Mouse (Mus musculus) myocyte (in vitro differentiated cells): Measurements from ENCODE around the gene Strap.

Source experiments
- CEBPB ChIP-seq: IDR thresholded peaks from 2 replicates; pipeline ENCODE4 v1.6.1; 2011; ENCODE audit warnings: mild to moderate bottlenecking, moderate library complexity; ENCODE audit not compliant: poor library complexity, insufficient read depth, severe bottlenecking
- E2F4 ChIP-seq: IDR thresholded peaks from one replicate; pipeline ENCODE4 v1.6.1; 2011; ENCODE audit warnings: mild to moderate bottlenecking, control low read depth, moderate library complexity; ENCODE audit not compliant: insufficient read depth
- MAX ChIP-seq: IDR thresholded peaks from one replicate; pipeline ENCODE4 v1.6.1; 2011; ENCODE audit warnings: low read depth, mild to moderate bottlenecking, control low read depth
- MYOD1 ChIP-seq, 3 experiments: IDR thresholded peaks; one replicate each; pipeline ENCODE4 v1.6.1; 2011; ENCODE audit warnings: control low read depth in 2 of 3, low read depth in 2 of 3, mild to moderate bottlenecking in 2 of 3, moderate library complexity in 1 of 3; ENCODE audit not compliant: insufficient read length in 2 of 3, control insufficient read depth in 1 of 3
- MYOG ChIP-seq, 3 experiments: IDR thresholded peaks; one replicate each; pipeline ENCODE4 v1.6.1; 2011; ENCODE audit warnings: control low read depth in 2 of 3, low read depth in 2 of 3, mild to moderate bottlenecking in 2 of 3; ENCODE audit not compliant: insufficient read length in 2 of 3, control insufficient read depth in 1 of 3, insufficient read depth in 1 of 3
- POLR2A ChIP-seq: IDR thresholded peaks from one replicate; pipeline ENCODE4 v1.6.1; 2011; ENCODE audit warnings: low read depth, mild to moderate bottlenecking, control low read depth, moderate library complexity; ENCODE audit not compliant: insufficient read length
- POLR2AphosphoS2 ChIP-seq: IDR thresholded peaks from one replicate; pipeline ENCODE4 v1.6.1; 2011; ENCODE audit warnings: low read depth, control low read depth; ENCODE audit not compliant: insufficient read length
- REST ChIP-seq: IDR thresholded peaks from one replicate; pipeline ENCODE4 v1.6.1; 2011; ENCODE audit warnings: mild to moderate bottlenecking, control low read depth, moderate library complexity; ENCODE audit not compliant: insufficient read depth, insufficient read length
- TCF12 ChIP-seq: IDR thresholded peaks from one replicate; pipeline ENCODE4 v1.6.1; 2011; ENCODE audit warnings: mild to moderate bottlenecking, control low read depth; ENCODE audit not compliant: poor library complexity, insufficient read depth, severe bottlenecking
- TCF3 ChIP-seq: IDR thresholded peaks from one replicate; pipeline ENCODE4 v1.6.1; 2011; ENCODE audit warnings: low read depth, control low read depth; ENCODE audit not compliant: insufficient read length
- USF1 ChIP-seq: IDR thresholded peaks from one replicate; pipeline ENCODE4 v1.6.1; 2011; ENCODE audit warnings: low read depth, mild to moderate bottlenecking, control low read depth, moderate library complexity

GRCm38 (mm10) chr6:137716802-137717201 lies 18.1 kb upstream of the Strap start:
- TF ChIP-seq USF1: no peak
- no peak for TF ChIP-seq E2F4
- no peak for TF ChIP-seq MAX
- TF ChIP-seq POLR2A: no peak
- TF ChIP-seq MYOD1 (IDR thresholded peaks at IDR 0.05; ENCODE audit: control insufficient read depth in 1 of 3, insufficient read length in 2 of 3, low read depth in 2 of 3): no peak
- TF ChIP-seq MYOG (IDR thresholded peaks at IDR 0.05; ENCODE audit: control insufficient read depth in 1 of 3, insufficient read depth in 1 of 3, insufficient read length in 2 of 3, low read depth in 2 of 3): no peak
- TF ChIP-seq POLR2AphosphoS2: no peak
- no peak for TF ChIP-seq TCF12
- TF ChIP-seq CEBPB: no peak
- TF ChIP-seq REST: no peak
- TF ChIP-seq TCF3: no peak
